Mouse (Mus musculus): ENCODE measurements around the gene Fut7.
"Not testable (repeated sequence)": the region's sequence is repeated elsewhere in the genome, so short reads cannot be mapped to it uniquely, and the experiment has no call there.

Fut7 gene

DNA sequence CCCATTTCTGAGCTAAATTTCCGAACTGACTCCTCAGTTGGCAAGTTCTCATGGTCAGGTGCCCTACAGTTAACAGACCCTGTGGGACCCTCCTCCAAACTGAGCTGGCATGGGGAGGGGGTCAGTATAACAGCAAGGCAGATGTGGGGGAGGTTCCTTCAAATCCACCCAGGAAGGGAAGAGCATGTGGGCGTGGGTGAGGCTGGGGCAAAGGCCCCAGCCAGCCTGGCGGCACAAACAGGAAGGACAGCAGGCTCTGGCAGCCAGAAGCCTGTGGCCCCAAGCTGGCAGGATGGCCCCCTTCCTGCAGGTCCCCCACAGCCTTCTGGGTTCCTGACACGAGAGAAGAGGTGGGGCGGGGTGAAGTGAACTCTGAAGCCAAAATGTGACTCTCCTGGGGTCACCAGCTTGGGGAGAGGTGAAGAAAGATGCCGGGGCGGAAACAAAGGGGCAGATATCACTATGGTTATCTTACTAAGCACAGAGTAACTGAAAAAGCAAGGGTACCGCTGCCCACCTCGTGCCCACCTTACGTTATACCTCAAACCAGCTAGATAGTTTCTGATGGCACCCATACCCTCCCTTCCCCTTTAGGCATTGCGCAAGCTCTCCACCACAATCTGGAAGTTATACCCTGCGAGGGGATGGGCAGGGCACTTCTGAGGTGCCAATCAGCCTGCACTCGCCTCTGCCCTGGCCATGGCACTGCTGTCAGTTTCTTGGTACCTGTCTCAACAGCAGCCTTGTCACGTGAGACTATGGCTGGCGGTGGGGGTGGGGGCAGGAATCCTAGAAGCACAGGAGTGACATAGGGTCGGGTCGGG is at the start of gene Fut7:
Gene Fut7 (plus strand): TSS at position 681 of the 824 bp plus-strand sequence.
- no peak for DNase-seq (ENCODE audit: extremely low read depth, low read depth)

DNA sequence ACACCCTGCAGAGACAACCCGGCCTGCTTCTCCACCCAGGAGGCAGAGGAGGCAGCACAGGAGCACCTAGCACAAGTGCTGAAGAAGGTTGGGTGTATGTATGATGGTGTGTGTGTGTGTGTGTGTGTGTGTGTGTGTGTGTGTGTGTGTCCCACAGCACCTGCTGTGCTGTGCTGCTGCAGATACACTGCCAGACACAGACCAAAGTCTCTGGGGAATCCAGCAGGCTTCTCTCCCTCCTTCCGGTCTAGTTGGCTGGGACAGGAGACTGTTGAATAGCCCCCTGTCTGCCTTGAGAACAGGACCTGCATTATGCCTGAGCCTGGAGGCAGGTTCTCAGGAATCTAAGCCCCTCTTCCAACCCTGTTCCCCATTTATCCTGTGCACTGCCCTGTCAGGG is 49.6 kb upstream of the Fut7 start:
- no peak for DNase-seq (ENCODE audit: extremely low read depth, low read depth)

DNA sequence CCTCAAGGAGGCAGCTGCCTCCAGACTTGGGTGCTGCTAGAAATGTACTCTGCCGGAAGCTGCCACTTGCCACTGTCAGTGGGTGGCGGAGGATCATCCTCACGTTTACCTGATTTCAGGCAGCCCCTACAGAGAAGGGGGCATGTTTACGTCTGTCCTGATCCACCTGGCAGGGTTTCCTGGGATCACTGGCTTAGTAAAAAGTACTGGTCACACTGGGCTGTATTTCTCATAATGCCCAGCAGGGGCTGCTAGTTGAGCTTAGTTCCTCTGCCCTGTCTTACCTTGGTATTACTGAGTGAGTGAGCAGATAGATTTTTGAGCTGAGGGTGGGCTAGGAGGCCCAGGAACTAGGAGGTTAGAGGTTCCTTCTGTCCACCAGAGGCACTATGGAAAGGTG is 46.5 kb upstream of the Fut7 start:
- DNase-seq (ENCODE audit: extremely low read depth, low read depth), result no peak

- DNase-seq (ENCODE audit: extremely low read depth, low read depth), result no peak
Observed at GRCm38 (mm10) chr2:25384492-25384891, 38.6 kb upstream of the Fut7 start.

- no peak for DNase-seq (ENCODE audit: extremely low read depth, low read depth)
Observed at GRCm38 (mm10) chr2:25391266-25391665, 31.8 kb upstream of the Fut7 start.

DNA sequence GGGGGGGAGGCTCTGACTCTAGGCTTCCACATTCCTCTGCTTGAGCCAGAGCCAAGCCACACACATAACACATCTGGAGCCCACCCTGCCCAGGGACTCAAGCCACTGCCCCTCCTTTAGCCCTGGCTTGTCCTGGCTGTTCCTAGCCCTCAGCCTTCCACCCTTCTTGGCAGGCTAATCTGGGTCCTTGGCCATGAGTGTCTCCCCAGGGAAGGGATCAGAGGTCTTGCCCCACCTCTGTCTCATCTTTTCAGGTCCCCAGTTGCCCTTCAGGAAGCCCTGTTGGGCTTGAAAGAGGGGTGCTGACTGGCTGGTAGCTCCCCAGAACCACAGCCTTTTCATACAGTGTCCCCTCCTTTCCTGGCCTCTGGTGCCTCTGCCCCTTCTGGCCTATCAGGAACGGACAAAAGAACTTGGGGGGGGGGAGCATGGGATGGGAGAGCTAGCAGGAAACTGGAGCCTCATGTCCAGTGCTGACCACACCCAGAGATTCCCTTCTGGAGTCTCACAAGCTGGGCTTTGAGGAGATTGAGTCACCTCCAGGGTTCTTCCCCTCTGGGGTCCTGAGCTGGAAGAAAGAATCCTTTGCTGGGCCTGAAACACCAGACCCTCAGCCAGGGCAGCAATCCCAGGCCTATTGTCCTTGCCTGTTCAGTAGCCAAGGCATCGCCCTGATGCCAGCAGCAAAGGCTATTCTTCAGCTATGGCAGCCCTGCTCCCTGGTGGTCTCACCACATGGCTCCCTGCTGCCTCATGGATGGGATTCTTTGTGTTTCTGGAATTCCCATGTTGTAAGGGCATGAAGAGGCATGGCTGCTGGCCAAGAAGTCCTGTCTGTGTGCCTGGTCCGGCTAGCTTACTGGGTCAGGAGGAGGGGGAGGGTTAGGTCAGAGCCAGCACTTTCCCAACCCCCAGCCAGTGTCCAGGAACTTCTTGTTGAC is 28.5 kb upstream of the Fut7 start:
- DNase-seq (ENCODE audit: extremely low read depth, low read depth), result no peak

GRCm38 (mm10) chr2:25395721-25396596 is 27.1 kb upstream of the Fut7 start, which contains the start of gene Entpd2:
Gene Entpd2, plus strand, starts transcription at chr2:25395874.
- no peak for DNase-seq (ENCODE audit: extremely low read depth, low read depth)

DNA sequence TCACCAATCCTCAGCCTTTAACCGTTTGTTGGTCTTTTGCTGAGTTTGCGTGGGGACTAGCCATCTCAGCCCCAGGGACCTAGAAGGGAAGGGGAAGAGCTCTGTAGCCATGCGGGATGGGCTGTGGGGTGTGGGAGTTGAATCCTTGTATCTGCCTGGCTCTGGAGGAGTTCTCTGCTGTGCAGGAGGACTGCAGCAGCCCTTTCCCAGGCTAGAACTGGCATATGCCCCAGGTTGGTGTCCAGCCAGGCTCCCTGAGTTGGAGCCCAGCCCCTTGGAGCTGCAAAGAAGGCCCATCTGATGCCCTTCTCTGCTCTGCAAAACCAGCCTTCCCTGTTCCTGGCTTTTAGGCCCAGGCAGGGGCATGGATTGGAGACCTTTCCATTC is 26.5 kb upstream of the Fut7 start:
- no peak for DNase-seq (ENCODE audit: extremely low read depth, low read depth)

- no peak for DNase-seq (ENCODE audit: extremely low read depth, low read depth)
Observed at GRCm38 (mm10) chr2:25397010-25397409, 26.1 kb upstream of the Fut7 start.

- DNase-seq (ENCODE audit: extremely low read depth, low read depth), result no peak
Observed at GRCm38 (mm10) chr2:25398065-25398464, 25.0 kb upstream of the Fut7 start.

DNA sequence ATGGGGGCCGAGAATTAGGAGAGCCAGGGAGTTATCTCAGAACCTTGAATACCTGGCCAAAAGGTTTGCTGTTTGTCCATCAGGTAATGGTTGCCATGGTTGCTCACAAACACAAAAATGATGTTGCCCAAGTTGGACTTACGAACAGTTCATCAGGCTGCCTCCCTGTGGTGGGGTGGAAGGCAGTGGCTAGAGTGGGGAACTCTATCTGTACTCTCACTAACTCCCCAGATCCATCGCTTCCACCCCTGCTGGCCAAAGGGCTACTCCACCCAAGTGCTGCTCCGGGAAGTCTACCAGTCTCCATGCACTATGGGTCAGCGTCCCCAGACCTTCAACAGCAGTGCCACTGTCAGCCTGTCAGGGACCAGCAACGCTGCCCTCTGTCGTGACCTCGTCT is 24.0 kb upstream of the Fut7 start, which contains the start of gene Npdc1:
Gene Npdc1 (plus strand): TSS at position 301 of the 400 bp plus-strand sequence.
- no peak for DNase-seq (ENCODE audit: extremely low read depth, low read depth)

DNA sequence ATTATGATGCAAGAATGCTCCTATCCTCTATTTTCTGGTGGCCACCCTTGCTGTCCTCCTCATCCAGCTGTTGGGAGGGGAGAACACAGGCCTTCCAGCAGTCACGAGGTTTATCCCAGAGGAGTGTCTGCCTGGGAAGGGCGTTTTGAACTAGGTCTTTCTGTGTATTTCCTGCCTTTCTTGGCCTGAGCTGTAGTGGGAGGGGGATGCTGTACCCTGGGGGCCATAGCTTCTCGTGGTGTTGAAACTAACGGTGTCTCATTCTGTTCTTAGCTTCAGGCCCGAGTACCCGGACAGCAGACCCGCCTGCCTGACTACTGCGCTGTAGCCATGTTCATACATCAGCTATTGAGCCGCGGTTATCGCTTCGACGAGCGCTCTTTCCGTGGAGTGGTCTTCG is 22.8 kb upstream of the Fut7 start:
- no peak for DNase-seq (ENCODE audit: extremely low read depth, low read depth)

GRCm38 (mm10) chr2:25400764-25401163 is 22.3 kb upstream of the Fut7 start:
- DNase-seq (ENCODE audit: extremely low read depth, low read depth), result no peak

DNA sequence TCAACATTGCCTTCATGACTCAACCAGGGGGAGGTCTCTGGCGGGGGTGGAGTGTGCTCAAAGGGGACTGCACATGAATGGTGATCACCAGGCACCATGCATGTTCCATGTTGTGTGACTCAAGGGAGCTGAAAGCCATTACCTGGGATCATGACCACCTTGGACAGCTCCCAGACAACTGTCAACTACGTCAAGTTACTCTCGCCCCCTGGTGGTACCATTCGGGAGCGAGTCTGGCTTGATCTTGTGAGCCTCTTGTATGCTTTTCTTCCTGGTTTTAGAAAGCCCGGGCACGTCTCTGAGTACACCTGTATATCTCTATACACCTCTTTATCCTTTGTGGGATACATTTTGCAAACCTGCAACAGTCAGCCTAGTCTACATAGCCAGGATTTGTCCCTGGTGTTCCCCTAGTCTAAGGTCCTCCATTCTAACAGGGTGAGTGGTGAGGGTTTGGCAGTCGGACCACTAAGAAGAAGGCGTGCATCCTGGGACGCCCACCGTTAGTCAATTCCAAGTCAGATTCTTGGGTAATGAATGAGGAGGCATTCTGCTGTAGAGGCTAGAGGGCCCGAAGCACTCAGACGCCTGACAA is 20.6 kb upstream of the Fut7 start:
- DNase-seq (ENCODE audit: extremely low read depth, low read depth), result peak; percentile 57

DNA sequence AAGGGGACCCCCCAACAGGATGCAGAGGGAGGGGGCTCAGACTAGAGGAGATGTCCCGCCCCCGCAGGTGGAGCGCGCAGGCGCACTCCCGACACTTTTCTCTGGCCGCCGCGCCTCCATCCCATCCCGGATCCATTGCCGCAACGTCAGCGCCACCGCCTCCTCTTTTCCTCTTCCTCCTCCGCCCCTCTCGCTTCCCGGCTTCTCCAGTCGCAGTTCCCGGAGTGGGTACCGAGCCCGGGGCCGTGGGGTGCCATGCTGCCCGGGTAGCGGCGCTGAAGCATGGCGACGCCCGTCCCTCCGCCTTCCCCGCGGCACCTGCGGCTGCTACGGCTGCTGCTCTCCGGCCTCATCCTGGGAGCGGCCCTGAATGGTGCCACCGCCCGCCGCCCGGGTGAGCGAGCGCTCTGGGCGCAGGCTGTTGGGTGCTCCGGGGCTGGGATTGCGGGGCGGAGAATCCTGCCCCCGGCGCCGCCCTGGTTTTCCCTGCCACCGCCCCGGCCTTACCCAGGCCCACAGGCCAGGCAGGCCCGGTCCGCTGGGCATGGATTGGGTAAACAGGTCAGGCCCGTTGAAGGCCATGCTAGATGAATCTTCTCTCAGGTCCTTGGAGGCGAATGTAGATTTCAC is 20.0 kb upstream of the Fut7 start:
- DNase-seq (ENCODE audit: extremely low read depth, low read depth), result no peak

DNA sequence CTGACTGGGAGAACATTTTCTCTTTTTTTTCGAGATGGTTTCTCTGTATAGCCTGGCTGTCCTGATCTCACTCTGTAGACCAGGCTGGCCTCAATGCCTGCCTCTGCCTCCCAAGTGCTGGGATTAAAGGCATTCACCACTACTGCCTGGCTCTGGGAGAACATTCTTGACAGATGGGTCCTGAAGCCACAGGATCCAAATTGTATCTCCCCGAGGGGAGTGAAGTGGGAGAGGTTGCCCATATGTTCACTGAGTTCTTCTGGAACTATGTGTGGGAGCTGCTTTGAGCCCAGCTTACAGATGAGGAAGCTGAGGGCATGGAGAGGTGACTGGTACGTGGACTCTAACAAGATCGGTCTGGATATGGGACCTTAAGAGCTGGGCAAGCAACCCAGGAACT is 19.1 kb upstream of the Fut7 start:
- DNase-seq (ENCODE audit: extremely low read depth, low read depth), result no peak

DNA sequence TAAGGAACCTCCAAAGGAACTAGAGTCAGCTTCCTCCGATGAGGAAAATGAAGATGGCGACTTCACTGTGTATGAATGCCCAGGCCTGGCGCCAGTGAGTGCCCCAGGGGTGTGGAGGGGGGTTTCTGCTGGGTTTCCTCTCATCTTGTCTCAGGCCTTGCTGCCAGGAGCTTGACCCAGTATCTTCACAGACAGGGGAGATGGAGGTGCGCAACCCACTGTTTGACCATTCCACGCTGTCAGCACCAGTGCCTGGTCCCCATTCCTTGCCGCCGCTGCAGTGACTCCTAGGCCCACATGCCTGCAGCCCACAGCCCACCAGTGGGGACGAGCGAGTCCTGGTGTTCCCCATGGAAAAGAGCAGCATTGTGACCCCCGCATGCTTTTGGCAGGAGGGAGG is 14.2 kb upstream of the Fut7 start:
- no peak for DNase-seq (ENCODE audit: extremely low read depth, low read depth)

- not testable (repeated sequence) for DNase-seq (ENCODE audit: extremely low read depth, low read depth)
Observed at GRCm38 (mm10) chr2:25413436-25413835, 9.6 kb upstream of the Fut7 start.

- no peak for DNase-seq (ENCODE audit: extremely low read depth, low read depth)
Observed at GRCm38 (mm10) chr2:25417426-25417825, 5.6 kb upstream of the Fut7 start.

DNA sequence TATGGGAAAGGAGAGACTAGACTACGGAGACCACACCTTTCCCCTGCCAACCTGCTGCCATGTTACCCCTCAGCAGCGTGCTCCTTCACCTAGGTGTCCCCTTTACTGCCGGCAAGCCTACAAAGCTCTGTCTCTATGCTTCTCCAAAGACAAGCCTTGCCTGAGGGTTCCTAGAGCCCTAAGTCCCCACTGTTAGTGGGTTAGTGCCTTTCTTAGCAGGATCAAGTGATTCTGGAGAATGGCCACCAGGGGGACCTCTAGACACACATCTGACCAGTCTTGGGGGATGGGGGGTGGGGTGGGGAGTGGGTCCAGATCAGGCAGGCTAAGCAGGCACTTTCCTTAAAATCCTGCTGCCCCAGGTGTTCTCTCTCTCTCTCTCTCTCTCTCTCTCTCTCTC is 1.2 kb upstream of the Fut7 start:
- DNase-seq (ENCODE audit: extremely low read depth, low read depth), result peak; percentile 49

All from MEL-GATA-1-ER (cell line).